13 mouse cellular contexts compared by ENCODE assay signal in the genomic region with DNA sequence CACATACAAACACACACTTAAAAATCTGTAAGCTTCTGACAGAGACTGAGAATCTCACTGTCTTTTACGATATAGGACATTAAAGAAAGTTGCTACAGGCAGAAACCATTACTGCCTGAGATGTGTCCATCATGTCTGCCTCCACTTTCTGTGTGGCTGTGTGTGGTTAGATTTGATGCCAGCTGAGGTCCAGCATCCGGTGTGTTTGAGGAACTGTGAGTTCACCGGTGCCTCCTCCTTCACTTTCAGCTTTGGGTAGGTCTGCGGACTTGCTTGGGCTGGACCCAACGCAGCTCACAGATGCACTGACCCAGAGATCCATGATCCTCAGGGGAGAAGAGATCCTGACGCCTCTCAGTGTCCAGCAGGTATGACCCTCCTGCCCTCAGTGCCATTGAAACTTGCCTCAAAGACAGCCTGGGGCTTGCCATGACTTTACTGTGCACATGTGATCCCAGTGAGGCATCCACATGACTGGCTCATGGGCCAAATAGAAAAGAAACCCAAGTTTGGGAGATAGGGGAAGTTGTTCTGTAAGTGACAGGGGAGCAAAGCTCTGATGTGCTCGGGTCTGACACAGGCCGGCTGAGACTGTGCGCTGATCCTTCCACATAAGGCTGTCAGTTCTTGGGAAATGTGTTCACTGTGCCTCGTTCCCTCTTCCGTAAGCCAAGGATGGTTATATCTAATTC.
"Had no signal": no experiment of that assay in that cellular context is flagged by ENCODE, and none has a peak within 500 bp of the region (broad histone marks: within the 10 kb centered on the region; RNA-seq: fewer than 3 reads in every experiment).

No protein-coding gene starts in this region.

- H3K27me3 ChIP-seq: limb, embryonic 12.5 days; liver, embryonic 13.5 days; lung, embryonic 15.5 days; megakaryocyte, embryonic 14.5 days; midbrain, embryonic 15.5 days had no signal

- H3K27ac ChIP-seq: limb, embryonic 12.5 days; liver, embryonic 13.5 days; lung, embryonic 15.5 days; midbrain, embryonic 15.5 days had no signal

- ATAC-seq: liver, postnatal 0 days had no signal

- DNase-seq: kidney, adult 11 months; kidney, adult 9 months; kidney, postnatal 10 days; kidney, postnatal 4 days; liver; liver, embryonic 13.5 days; liver, postnatal 0 days; lung, postnatal 14 days; thymus, postnatal 36 days had no signal

- H3K36me3 ChIP-seq: midbrain, embryonic 15.5 days had no signal

- H3K4me3 ChIP-seq: limb, embryonic 12.5 days; liver, embryonic 13.5 days; lung, embryonic 15.5 days; megakaryocyte, embryonic 14.5 days; midbrain, embryonic 15.5 days had no signal
